Mouse (Mus musculus): ENCODE data around the gene Bst2.

Gene Bst2

GRCm38 (mm10) chr8:71537028-71537867 is at the start of gene Bst2:
TSS of gene Bst2 (minus strand) at chr8:71537456.
- DNase-seq: no peak

- no peak for DNase-seq
Observed at GRCm38 (mm10) chr8:71586891-71587290, 49.6 kb upstream of the Bst2 start.

- DNase-seq: no peak
Observed at GRCm38 (mm10) chr8:71580201-71580600, 42.9 kb upstream of the Bst2 start.

GRCm38 (mm10) chr8:71579476-71579875 is 42.2 kb upstream of the Bst2 start:
- DNase-seq: no peak

DNA sequence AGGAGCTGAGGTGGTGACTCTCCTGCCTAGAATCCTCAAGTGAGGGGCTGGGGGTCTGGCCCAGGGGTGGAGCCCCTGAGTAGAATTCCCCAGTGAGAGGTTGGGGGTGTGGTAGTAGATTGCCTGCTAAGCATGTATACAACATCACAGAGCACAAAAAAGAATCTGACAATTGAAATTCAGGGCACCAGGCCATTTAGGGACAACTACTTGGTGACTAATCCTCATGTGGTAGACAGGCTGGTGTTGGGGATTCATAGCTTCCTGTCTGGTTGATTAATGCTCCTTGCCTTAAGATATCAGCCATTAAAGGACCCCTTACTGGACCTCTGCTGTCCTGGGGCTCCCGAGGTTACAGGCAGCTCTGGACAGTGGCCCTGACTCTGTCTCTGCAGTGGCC is 41.8 kb upstream of the Bst2 start:
- DNase-seq: no peak

DNA sequence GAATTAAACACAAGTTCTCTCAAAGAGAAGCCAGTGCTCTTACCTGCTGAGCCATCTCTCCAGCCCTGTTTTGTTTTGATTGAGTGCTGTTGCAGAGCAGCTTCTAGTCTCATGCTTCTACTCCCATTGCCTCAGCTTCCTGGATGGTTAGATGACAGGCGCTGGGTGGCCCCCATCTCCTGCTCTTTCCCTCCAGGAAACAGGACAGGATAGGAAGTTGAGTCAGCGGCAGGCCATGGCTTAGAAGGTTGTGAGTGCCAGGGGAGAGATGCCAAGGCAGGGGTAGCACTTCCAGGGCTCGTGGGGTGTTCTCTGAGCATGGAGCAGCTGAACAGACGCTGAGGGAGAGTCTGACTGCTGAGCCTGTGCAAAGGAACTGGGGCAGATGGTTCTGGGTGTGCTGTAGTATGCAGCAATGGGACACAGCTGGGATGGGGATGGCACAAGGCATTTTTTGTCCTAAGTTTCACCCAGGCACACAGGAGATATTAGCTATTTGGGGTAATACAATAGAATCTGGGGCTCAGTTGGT is 40.7 kb upstream of the Bst2 start:
- no peak for DNase-seq

DNA sequence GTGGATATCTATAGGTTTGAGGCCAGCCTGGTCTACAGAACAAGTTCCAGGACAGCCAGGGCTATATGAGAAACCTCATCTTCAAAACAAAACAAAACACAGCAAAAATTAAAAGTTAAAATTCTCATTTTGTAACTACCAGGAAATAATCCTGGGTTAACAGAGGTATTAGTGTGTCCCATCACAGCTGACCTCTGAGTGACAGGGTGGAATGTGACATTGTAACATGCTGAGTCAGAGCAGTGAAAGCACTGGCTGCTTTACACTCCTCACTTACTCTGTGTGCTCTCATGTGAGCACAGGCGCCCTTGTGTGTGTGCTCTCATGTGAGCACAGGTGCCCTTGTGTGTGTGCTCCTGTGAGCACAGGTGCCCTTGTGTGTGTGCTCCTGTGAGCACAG is 37.8 kb upstream of the Bst2 start:
- DNase-seq: no peak

DNA sequence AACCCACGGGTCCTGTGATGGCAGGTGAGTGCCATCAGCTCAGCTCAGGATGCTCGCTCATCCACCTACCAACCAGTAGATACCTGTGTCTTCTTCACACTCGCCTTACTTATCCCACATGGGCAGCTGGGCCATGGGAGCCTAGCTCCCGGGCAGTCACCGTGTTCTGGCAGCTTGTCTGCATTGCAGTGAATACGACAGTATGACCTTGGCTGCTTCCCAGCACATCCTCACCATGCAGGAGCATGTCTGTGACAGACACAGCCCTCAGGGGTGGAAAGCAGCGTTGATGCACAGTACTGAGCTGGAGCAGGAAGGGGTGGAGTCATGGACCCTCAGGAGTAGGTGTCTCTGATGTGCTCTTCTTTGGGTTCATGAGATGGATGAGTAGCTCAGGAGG is 37.2 kb upstream of the Bst2 start:
- no peak for DNase-seq

GRCm38 (mm10) chr8:71572847-71573633 is 35.8 kb upstream of the Bst2 start:
- peak; percentile 64 for DNase-seq

DNA sequence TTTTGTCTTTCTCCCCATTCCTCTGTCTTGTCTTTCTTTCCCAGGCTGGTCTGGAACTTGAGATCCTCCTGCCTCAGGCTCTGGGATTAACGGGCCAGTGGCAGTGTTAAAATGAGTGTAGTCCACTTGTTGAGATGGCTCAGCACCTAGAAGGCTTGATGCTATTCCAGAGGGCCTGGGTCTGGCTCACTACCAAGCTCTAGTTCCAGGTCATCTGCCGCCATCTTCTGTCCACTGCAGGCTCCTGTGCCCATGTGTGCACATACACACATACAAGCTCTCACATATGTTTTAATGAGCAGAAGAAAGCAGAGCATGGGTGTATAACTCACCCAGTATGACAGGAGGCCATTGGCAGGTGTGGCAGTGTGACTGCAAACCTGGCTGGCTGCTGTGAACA is 34.8 kb upstream of the Bst2 start:
- DNase-seq: no peak

DNA sequence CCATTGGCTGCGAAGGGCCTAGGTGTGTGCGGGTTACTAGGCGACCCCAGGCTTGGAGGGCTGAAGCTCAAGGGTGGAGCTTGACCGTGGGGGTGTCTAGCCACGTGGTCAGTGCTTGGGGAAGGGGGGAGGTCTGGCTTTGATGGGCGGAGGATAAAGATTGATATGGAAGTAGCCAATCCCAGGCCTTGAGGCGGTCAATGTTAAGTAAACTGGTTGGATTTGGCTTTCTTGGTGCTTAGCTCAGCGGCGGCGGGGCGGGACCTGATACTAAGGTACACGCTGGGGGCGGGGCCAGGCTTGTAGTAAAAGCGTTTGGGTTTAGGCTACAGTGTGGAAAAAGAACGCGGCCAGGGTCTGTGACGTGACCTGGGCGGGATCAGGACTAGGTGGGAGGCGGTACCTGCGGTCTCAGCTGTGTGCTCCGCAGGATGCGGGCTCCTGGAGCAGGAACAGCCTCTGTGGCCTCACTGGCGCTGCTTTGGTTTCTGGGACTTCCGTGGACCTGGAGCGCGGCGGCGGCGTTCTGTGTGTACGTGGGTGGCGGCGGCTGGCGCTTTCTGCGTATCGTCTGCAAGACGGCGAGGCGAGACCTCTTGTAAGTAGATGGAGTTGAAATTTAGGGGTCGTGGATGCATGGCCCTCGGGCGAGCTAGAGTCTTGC is 33.2 kb upstream of the Bst2 start:
- DNase-seq: peak; percentile 97

GRCm38 (mm10) chr8:71569366-71570290 is 32.4 kb upstream of the Bst2 start:
- DNase-seq: peak; percentile 96

DNA sequence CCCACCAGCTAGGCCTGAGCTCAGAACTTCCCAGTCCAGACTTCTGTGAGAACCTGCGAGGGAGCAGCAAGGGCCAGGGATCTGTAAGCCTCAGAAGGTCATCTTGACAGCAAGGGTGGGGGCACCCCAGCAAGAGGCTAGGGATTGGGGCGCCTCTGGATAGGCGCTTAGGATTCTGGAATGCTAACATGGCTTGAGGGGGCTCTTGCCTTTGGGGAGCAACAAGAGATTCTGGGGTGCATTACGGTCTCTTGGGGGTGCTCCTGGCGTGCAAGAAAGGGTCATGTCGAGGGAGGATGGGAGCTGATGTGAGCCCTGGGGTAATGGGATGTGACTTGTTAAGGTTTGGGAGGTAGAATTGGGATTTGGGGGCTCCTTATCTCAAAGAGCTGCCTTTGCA is 31.7 kb upstream of the Bst2 start:
- peak; percentile 51 for DNase-seq

- DNase-seq: peak; percentile 63
Observed at GRCm38 (mm10) chr8:71568387-71568937, 31.2 kb upstream of the Bst2 start, which contains the start of gene Slc27a1. TSS of gene Slc27a1 (plus strand) at chr8:71568882.

DNA sequence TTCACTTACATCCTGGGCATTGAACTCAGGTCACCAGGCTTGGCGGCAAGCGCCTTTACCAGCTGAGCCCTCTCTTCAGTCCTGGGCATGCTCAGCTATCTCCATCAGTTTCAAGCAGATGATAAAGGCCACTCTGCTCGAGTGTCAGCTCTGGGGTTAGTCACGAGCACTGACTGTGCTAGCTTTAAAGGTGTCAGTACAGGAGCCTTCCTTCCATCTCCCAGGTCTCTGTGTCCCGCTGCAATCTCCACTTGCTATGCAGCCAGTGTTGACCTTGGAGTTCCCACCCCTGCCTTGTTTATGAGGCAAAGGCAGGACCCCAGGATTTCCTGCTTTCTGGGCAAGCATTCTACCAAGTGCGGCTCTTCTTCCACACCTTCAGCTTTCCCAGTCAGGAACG is 30.3 kb upstream of the Bst2 start:
- DNase-seq: no peak

DNA sequence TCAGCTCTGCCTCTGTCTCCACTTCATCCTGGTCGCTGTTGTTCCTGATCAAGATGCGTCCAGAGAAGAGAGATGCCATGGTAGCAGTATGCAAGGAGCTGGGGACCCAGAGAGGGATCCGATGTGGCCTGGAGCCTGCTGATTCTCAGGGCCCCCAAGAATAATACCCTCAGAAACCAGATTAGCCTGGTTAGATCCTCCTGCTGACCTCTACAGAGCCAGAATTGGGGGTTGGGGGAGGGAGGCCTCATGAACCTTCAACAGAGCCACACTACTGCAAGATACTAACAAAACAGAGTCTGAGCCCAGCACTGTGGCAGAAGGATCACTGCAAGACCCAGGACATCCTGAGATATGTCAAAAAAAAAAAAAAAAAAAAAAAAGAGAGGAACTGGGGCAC is 29.2 kb upstream of the Bst2 start, which contains the start of gene Nxnl1:
Gene Nxnl1 (minus strand): TSS at position 101 of the 400 bp plus-strand sequence.
- no peak for DNase-seq

DNA sequence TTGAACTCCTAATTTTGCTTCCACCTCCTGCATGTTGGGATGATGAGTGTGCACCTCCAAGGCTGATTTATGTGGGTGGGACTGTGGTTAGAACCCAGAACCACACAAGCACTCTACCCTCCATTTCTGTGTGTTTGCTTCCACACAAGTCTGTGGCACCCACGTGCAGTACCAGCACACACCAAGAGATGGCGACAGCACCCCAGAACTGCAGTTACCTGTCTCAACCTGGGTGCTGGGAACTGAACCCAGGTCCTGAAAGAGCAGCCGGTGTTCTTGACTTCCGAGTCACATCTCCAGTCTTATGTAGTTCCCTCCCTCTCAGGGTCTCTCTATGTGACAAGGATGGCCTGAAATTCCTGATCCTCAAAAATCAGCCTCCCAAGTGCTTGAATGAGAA is 26.7 kb upstream of the Bst2 start:
- DNase-seq: no peak

DNA sequence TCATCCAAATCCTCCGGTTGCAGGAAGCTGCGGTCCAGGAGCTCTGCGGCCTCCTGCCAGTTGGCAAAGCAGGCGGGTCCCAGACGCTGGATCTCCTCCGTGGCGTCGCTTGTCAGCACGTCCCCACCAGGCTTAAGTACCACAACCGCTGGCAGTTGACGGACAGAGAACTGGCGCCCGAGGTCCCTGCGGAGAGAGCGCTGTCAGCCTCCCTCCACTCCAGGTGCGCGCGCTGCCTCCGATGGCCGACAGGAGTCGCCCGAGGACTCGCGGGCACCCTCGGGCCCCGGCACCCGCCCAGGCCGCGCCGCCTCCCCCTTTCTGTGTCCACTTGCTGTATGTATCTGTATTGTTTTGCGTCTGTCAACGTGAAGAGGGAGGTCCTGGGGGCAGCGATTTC is 25.5 kb upstream of the Bst2 start:
- peak; percentile 79 for DNase-seq

DNA sequence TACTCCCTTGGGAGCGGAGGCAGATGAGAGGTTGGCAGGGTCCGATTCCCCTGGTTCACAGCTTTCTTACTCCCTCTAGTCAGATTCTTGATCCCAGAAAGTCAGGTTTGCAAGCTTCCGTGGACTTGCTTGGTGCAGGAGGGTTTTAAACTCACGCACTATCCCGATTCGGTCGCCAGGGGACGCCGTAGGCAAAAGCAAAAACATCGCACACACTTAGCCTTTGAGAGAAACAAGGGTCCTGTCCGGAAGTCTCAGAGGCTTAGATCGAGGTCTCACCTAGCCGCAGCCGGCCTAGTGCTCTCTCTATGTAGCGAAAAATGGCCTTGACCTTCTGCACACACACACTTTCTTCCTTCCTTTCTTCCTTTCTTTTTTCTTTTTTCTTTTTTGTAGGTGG is 24.1 kb upstream of the Bst2 start:
- DNase-seq: no peak

GRCm38 (mm10) chr8:71560765-71561164 is 23.5 kb upstream of the Bst2 start:
- no peak for DNase-seq

DNA sequence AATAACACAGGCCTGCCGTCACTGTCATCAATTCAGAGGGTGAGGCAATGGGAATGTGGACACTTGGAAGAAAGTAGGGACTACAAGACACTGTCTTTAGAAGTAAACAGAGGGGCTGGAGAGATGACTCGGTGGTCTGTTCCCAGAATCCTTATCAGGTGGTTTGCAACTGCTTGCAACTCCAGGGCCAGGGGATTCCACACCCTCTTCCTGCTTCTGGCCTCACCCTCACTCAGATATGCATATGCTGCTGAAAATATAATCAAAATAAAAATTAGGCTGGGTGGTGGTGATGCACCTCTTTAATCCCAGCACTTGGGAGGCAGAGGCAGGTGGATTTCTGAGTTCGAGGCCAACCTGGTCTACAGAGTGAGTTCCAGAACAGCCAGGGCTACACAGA is 22.8 kb upstream of the Bst2 start:
- DNase-seq: no peak
